Mouse (Mus musculus): ENCODE measurements around the gene Srd5a1. TPM values are rescaled to one million over a fixed set of nuclear protein-coding genes. Genes with fewer than 3 reads are reported as not detected.

The Srd5a1 gene
- polyA plus RNA-seq, 1 experiment from 2014 or later: 24.1 TPM

GRCm38 (mm10) chr13:69559291-69559961, 51.8 kb downstream of the Srd5a1 start:
- H3K4me2 ChIP-seq (replicated peaks; ENCODE audit: low read depth, low read length): no peak overlapping the region
- H3K36me3 ChIP-seq (ENCODE audit: control insufficient read depth, insufficient read depth, low read length): no peaks in the 10 kb centered on the region
- H3K27ac ChIP-seq (ENCODE audit: low read depth, low read length): no peak overlapping the region
- 79% methylated on average over 13 of the region's 13 CpGs for WGBS
- ATAC-seq (ENCODE audit: low FRiP score, low TSS enrichment): no peak
- no peaks in the 10 kb centered on the region for H3K27me3 ChIP-seq (ENCODE audit: control insufficient read depth, insufficient read depth, low read length)
- H3K4me1 ChIP-seq (ENCODE audit: control insufficient read depth, insufficient read depth, low read length): no peaks in the 10 kb centered on the region; the same call in 1 of the 2 replicates
- no peak overlapping the region for H3K9ac ChIP-seq (ENCODE audit: low read depth, low read length)
- no peak overlapping the region for H3K4me3 ChIP-seq (ENCODE audit: low read length)
- no peaks in the 10 kb centered on the region for H3K9me3 ChIP-seq (ENCODE audit: control insufficient read depth, low read length)

- Histone ChIP-seq H3K36me3 (ENCODE audit: control insufficient read depth, insufficient read depth, low read length) (no peaks in the 10 kb centered on the region), H3K4me3 (ENCODE audit: low read length) (no peak overlapping the region), H3K27me3 (ENCODE audit: control insufficient read depth, insufficient read depth, low read length) (no peaks in the 10 kb centered on the region), H3K4me1 (ENCODE audit: control insufficient read depth, insufficient read depth, low read length) (no peaks in the 10 kb centered on the region; the same call in 1 of the 2 replicates), H3K4me2 (replicated peaks; ENCODE audit: low read depth, low read length) (no peak overlapping the region), H3K27ac (ENCODE audit: low read depth, low read length) (no peak overlapping the region), H3K9ac (ENCODE audit: low read depth, low read length) (no peak overlapping the region), H3K9me3 (ENCODE audit: control insufficient read depth, low read length) (no peaks in the 10 kb centered on the region)
- WGBS: 81% methylated on average over 6 of the region's 6 CpGs
- ATAC-seq (ENCODE audit: low FRiP score, low TSS enrichment): no peak
These were observed 53.1 kb downstream of the Srd5a1 start for GRCm38 (mm10) chr13:69558098-69558660.

- no peak overlapping the region for H3K27ac ChIP-seq (ENCODE audit: low read depth, low read length)
- no peak overlapping the region for H3K4me3 ChIP-seq (ENCODE audit: low read length)
- H3K36me3 ChIP-seq (ENCODE audit: control insufficient read depth, insufficient read depth, low read length): no peaks in the 10 kb centered on the region
- H3K4me2 ChIP-seq (replicated peaks; ENCODE audit: low read depth, low read length): no peak overlapping the region
- no peaks in the 10 kb centered on the region for H3K9me3 ChIP-seq (ENCODE audit: control insufficient read depth, low read length)
- no peaks in the 10 kb centered on the region for H3K27me3 ChIP-seq (ENCODE audit: control insufficient read depth, insufficient read depth, low read length)
- no peak for ATAC-seq (ENCODE audit: low FRiP score, low TSS enrichment)
- H3K9ac ChIP-seq (ENCODE audit: low read depth, low read length): no peak overlapping the region
- no peaks in the 10 kb centered on the region for H3K4me1 ChIP-seq (ENCODE audit: control insufficient read depth, insufficient read depth, low read length)
These were observed 54.5 kb downstream of the Srd5a1 start for GRCm38 (mm10) chr13:69556728-69557127.

GRCm38 (mm10) chr13:69555957-69556482, 55.2 kb downstream of the Srd5a1 start:
- no peaks in the 10 kb centered on the region for H3K27me3 ChIP-seq (ENCODE audit: control insufficient read depth, insufficient read depth, low read length)
- H3K4me2 ChIP-seq (replicated peaks; ENCODE audit: low read depth, low read length): no peak overlapping the region
- H3K4me3 ChIP-seq (ENCODE audit: low read length): no peak overlapping the region
- H3K27ac ChIP-seq (ENCODE audit: low read depth, low read length): no peak overlapping the region
- no peak overlapping the region for H3K9ac ChIP-seq (ENCODE audit: low read depth, low read length)
- 87% methylated on average over 6 of the region's 6 CpGs for WGBS
- ATAC-seq (ENCODE audit: low FRiP score, low TSS enrichment): no peak
- H3K4me1 ChIP-seq (ENCODE audit: control insufficient read depth, insufficient read depth, low read length): no peaks in the 10 kb centered on the region
- H3K36me3 ChIP-seq (ENCODE audit: control insufficient read depth, insufficient read depth, low read length): no peaks in the 10 kb centered on the region
- no peaks in the 10 kb centered on the region for H3K9me3 ChIP-seq (ENCODE audit: control insufficient read depth, low read length)

- Histone ChIP-seq H3K27me3 (ENCODE audit: control insufficient read depth, insufficient read depth, low read length) (no peaks in the 10 kb centered on the region), H3K4me2 (replicated peaks; ENCODE audit: low read depth, low read length) (no peak overlapping the region), H3K9ac (ENCODE audit: low read depth, low read length) (no peak overlapping the region), H3K4me1 (ENCODE audit: control insufficient read depth, insufficient read depth, low read length) (no peaks in the 10 kb centered on the region), H3K36me3 (ENCODE audit: control insufficient read depth, insufficient read depth, low read length) (no peaks in the 10 kb centered on the region), H3K9me3 (ENCODE audit: control insufficient read depth, low read length) (no peaks in the 10 kb centered on the region), H3K4me3 (ENCODE audit: low read length) (no peak overlapping the region), H3K27ac (ENCODE audit: low read depth, low read length) (no peak overlapping the region)
- ATAC-seq (ENCODE audit: low FRiP score, low TSS enrichment): no peak
- WGBS: 26% methylated on average over 8 of the region's 8 CpGs
These were observed 56.2 kb downstream of the Srd5a1 start for GRCm38 (mm10) chr13:69555045-69555444.

GRCm38 (mm10) chr13:69554255-69554654, 57.0 kb downstream of the Srd5a1 start:
- ATAC-seq (ENCODE audit: low FRiP score, low TSS enrichment): no peak

GRCm38 (mm10) chr13:69553024-69553423, 58.2 kb downstream of the Srd5a1 start:
- Histone ChIP-seq H3K27me3 (ENCODE audit: control insufficient read depth, insufficient read depth, low read length) (no peaks in the 10 kb centered on the region), H3K36me3 (ENCODE audit: control insufficient read depth, insufficient read depth, low read length) (no peaks in the 10 kb centered on the region), H3K4me2 (replicated peaks; ENCODE audit: low read depth, low read length) (no peak overlapping the region), H3K27ac (ENCODE audit: low read depth, low read length) (no peak overlapping the region), H3K4me3 (ENCODE audit: low read length) (no peak overlapping the region), H3K9me3 (ENCODE audit: control insufficient read depth, low read length) (no peaks in the 10 kb centered on the region), H3K9ac (ENCODE audit: low read depth, low read length) (no peak overlapping the region), H3K4me1 (ENCODE audit: control insufficient read depth, insufficient read depth, low read length) (no peaks in the 10 kb centered on the region)
- no peak for ATAC-seq (ENCODE audit: low FRiP score, low TSS enrichment)
- WGBS: 18% methylated on average over 5 of the region's 5 CpGs

More at GRCm38 (mm10) chr13:69554255-69554654, 57.0 kb downstream of the Srd5a1 start:
- Histone ChIP-seq H3K9me3 (ENCODE audit: control insufficient read depth, low read length) (no peaks in the 10 kb centered on the region), H3K4me1 (ENCODE audit: control insufficient read depth, insufficient read depth, low read length) (no peaks in the 10 kb centered on the region), H3K36me3 (ENCODE audit: control insufficient read depth, insufficient read depth, low read length) (no peaks in the 10 kb centered on the region), H3K27ac (ENCODE audit: low read depth, low read length) (no peak overlapping the region), H3K4me2 (replicated peaks; ENCODE audit: low read depth, low read length) (no peak overlapping the region), H3K9ac (ENCODE audit: low read depth, low read length) (no peak overlapping the region), H3K27me3 (ENCODE audit: control insufficient read depth, insufficient read depth, low read length) (no peaks in the 10 kb centered on the region), H3K4me3 (ENCODE audit: low read length) (no peak overlapping the region)
- WGBS: 76% methylated on average over 9 of the region's 9 CpGs

GRCm38 (mm10) chr13:69550831-69551230, 60.4 kb downstream of the Srd5a1 start:
- Histone ChIP-seq H3K4me1 (ENCODE audit: control insufficient read depth, insufficient read depth, low read length) (no peaks in the 10 kb centered on the region), H3K9me3 (ENCODE audit: control insufficient read depth, low read length) (no peaks in the 10 kb centered on the region), H3K27me3 (ENCODE audit: control insufficient read depth, insufficient read depth, low read length) (no peaks in the 10 kb centered on the region), H3K9ac (ENCODE audit: low read depth, low read length) (no peak overlapping the region), H3K4me2 (replicated peaks; ENCODE audit: low read depth, low read length) (no peak overlapping the region), H3K27ac (ENCODE audit: low read depth, low read length) (no peak overlapping the region), H3K36me3 (ENCODE audit: control insufficient read depth, insufficient read depth, low read length) (no peaks in the 10 kb centered on the region), H3K4me3 (ENCODE audit: low read length) (no peak overlapping the region)
- WGBS: 81% methylated on average over 2 of the region's 2 CpGs
- ATAC-seq (ENCODE audit: low FRiP score, low TSS enrichment): no peak

GRCm38 (mm10) chr13:69549980-69550379, 61.3 kb downstream of the Srd5a1 start:
- Histone ChIP-seq H3K36me3 (ENCODE audit: control insufficient read depth, insufficient read depth, low read length) (no peaks in the 10 kb centered on the region), H3K4me3 (ENCODE audit: low read length) (no peak overlapping the region), H3K9ac (ENCODE audit: low read depth, low read length) (no peak overlapping the region), H3K9me3 (ENCODE audit: control insufficient read depth, low read length) (no peaks in the 10 kb centered on the region), H3K27ac (ENCODE audit: low read depth, low read length) (no peak overlapping the region), H3K4me2 (replicated peaks; ENCODE audit: low read depth, low read length) (no peak overlapping the region), H3K27me3 (ENCODE audit: control insufficient read depth, insufficient read depth, low read length) (no peaks in the 10 kb centered on the region), H3K4me1 (ENCODE audit: control insufficient read depth, insufficient read depth, low read length) (no peaks in the 10 kb centered on the region)
- no peak for ATAC-seq (ENCODE audit: low FRiP score, low TSS enrichment)
- WGBS: 53% methylated on average over 8 of the region's 8 CpGs

Measured in kidney, embryonic 14.5 days (tissue).